Mouse (Mus musculus): ENCODE data around the gene Phf19. TPM values are rescaled to one million over a fixed set of nuclear protein-coding genes. Genes with fewer than 3 reads are reported as not detected.
A peak's percentile ranks its signal among the peaks of the same experiment; 100 is the strongest.

Gene Phf19
- polyA plus RNA-seq, 1 experiment from 2014 or later = 2.3 TPM

- Histone ChIP-seq H3K27me3 (ENCODE audit: control insufficient read depth, insufficient read depth, low read length) (peaks cover 2% of the 10 kb centered on the region), H3K9ac (ENCODE audit: low read depth, low read length) (no peak overlapping the region), H3K9me3 (ENCODE audit: control insufficient read depth, low read length) (no peaks in the 10 kb centered on the region), H3K27ac (ENCODE audit: low read depth, low read length) (no peak overlapping the region), H3K36me3 (ENCODE audit: control insufficient read depth, insufficient read depth, low read length) (no peaks in the 10 kb centered on the region), H3K4me2 (replicated peaks; ENCODE audit: low read depth, low read length) (no peak overlapping the region), H3K4me3 (ENCODE audit: low read depth, low read length) (no peak overlapping the region), H3K4me1 (replicated peaks; ENCODE audit: control insufficient read depth, insufficient read depth, low read length) (no peaks in the 10 kb centered on the region; the same call in 1 of the 2 replicates)
- WGBS = 50% methylated on average over 12 of the region's 12 CpGs
- DNase-seq (ENCODE audit: low spot score) = peak; percentile 11
- ATAC-seq (ENCODE audit: low FRiP score) = no peak
These were observed 6.8 kb downstream of the Phf19 start for GRCm38 (mm10) chr2:34906861-34907604.

GRCm38 (mm10) chr2:34906426-34906825 is 7.4 kb downstream of the Phf19 start:
- H3K27me3 ChIP-seq (ENCODE audit: control insufficient read depth, insufficient read depth, low read length) = no peaks in the 10 kb centered on the region; the same call in 1 of the 2 replicates
- no peak overlapping the region for H3K9ac ChIP-seq (ENCODE audit: low read depth, low read length)
- no peaks in the 10 kb centered on the region for H3K36me3 ChIP-seq (ENCODE audit: control insufficient read depth, insufficient read depth, low read length)
- no peak overlapping the region for H3K4me2 ChIP-seq (replicated peaks; ENCODE audit: low read depth, low read length)
- WGBS = 63% methylated on average over 6 of the region's 6 CpGs
- no peak overlapping the region for H3K4me3 ChIP-seq (ENCODE audit: low read depth, low read length)
- ATAC-seq (ENCODE audit: low FRiP score) (no peak), DNase-seq (ENCODE audit: low spot score) (no peak)
- no peaks in the 10 kb centered on the region; the same call in 1 of the 2 replicates for H3K4me1 ChIP-seq (replicated peaks; ENCODE audit: control insufficient read depth, insufficient read depth, low read length)
- no peaks in the 10 kb centered on the region for H3K9me3 ChIP-seq (ENCODE audit: control insufficient read depth, low read length)
- H3K27ac ChIP-seq (ENCODE audit: low read depth, low read length) = no peak overlapping the region

- Histone ChIP-seq H3K4me2 (replicated peaks; ENCODE audit: low read depth, low read length) (peak overlapping the region; percentile 43), H3K4me3 (ENCODE audit: low read depth, low read length) (peak overlapping the region; percentile 22), H3K27me3 (ENCODE audit: control insufficient read depth, insufficient read depth, low read length) (no peaks in the 10 kb centered on the region), H3K27ac (ENCODE audit: low read depth, low read length) (no peak overlapping the region), H3K4me1 (replicated peaks; ENCODE audit: control insufficient read depth, insufficient read depth, low read length) (no peaks in the 10 kb centered on the region; the same call in 1 of the 2 replicates), H3K9me3 (ENCODE audit: control insufficient read depth, low read length) (no peaks in the 10 kb centered on the region), H3K9ac (ENCODE audit: low read depth, low read length) (0 out of 2 replicates have a peak overlapping the region, but pooled peaks have one; percentile 7), H3K36me3 (ENCODE audit: control insufficient read depth, insufficient read depth, low read length) (no peaks in the 10 kb centered on the region)
- peak; percentile 97 for ATAC-seq (ENCODE audit: low FRiP score)
- peak; percentile 98 for DNase-seq (ENCODE audit: low spot score)
- WGBS = under 1% methylated on average over 34 of the region's 34 CpGs
These were observed 8.8 kb downstream of the Phf19 start for GRCm38 (mm10) chr2:34904849-34905542.

GRCm38 (mm10) chr2:34903652-34904405 is 10.0 kb downstream of the Phf19 start:
- H3K9ac ChIP-seq (ENCODE audit: low read depth, low read length) = no peak overlapping the region
- ATAC-seq (ENCODE audit: low FRiP score) (no peak), DNase-seq (ENCODE audit: low spot score) (no peak)
- H3K27ac ChIP-seq (ENCODE audit: low read depth, low read length) = no peak overlapping the region
- no peaks in the 10 kb centered on the region for H3K36me3 ChIP-seq (ENCODE audit: control insufficient read depth, insufficient read depth, low read length)
- 82% methylated on average over 4 of the region's 4 CpGs for WGBS
- H3K4me2 ChIP-seq (replicated peaks; ENCODE audit: low read depth, low read length) = no peak overlapping the region
- no peak overlapping the region for H3K4me3 ChIP-seq (ENCODE audit: low read depth, low read length)
- H3K9me3 ChIP-seq (ENCODE audit: control insufficient read depth, low read length) = no peaks in the 10 kb centered on the region
- H3K4me1 ChIP-seq (replicated peaks; ENCODE audit: control insufficient read depth, insufficient read depth, low read length) = no peaks in the 10 kb centered on the region; the same call in 1 of the 2 replicates
- H3K27me3 ChIP-seq (ENCODE audit: control insufficient read depth, insufficient read depth, low read length) = no peaks in the 10 kb centered on the region

GRCm38 (mm10) chr2:34903191-34903590 is 10.6 kb downstream of the Phf19 start:
- DNase-seq (ENCODE audit: low spot score) = no peak
- WGBS = 88% methylated on average over 7 of the region's 7 CpGs
- Histone ChIP-seq H3K4me2 (replicated peaks; ENCODE audit: low read depth, low read length) (no peak overlapping the region), H3K4me1 (replicated peaks; ENCODE audit: control insufficient read depth, insufficient read depth, low read length) (no peaks in the 10 kb centered on the region; the same call in 1 of the 2 replicates), H3K36me3 (ENCODE audit: control insufficient read depth, insufficient read depth, low read length) (no peaks in the 10 kb centered on the region), H3K27ac (ENCODE audit: low read depth, low read length) (no peak overlapping the region), H3K27me3 (ENCODE audit: control insufficient read depth, insufficient read depth, low read length) (no peaks in the 10 kb centered on the region), H3K9ac (ENCODE audit: low read depth, low read length) (no peak overlapping the region), H3K4me3 (ENCODE audit: low read depth, low read length) (no peak overlapping the region), H3K9me3 (ENCODE audit: control insufficient read depth, low read length) (no peaks in the 10 kb centered on the region)
- ATAC-seq (ENCODE audit: low FRiP score) = no peak

- Histone ChIP-seq H3K9ac (ENCODE audit: low read depth, low read length) (no peak overlapping the region), H3K36me3 (ENCODE audit: control insufficient read depth, insufficient read depth, low read length) (no peaks in the 10 kb centered on the region), H3K4me1 (replicated peaks; ENCODE audit: control insufficient read depth, insufficient read depth, low read length) (no peaks in the 10 kb centered on the region; the same call in 1 of the 2 replicates), H3K4me3 (ENCODE audit: low read depth, low read length) (no peak overlapping the region), H3K9me3 (ENCODE audit: control insufficient read depth, low read length) (no peaks in the 10 kb centered on the region), H3K27me3 (ENCODE audit: control insufficient read depth, insufficient read depth, low read length) (no peaks in the 10 kb centered on the region), H3K4me2 (replicated peaks; ENCODE audit: low read depth, low read length) (no peak overlapping the region), H3K27ac (ENCODE audit: low read depth, low read length) (no peak overlapping the region)
- 94% methylated on average over 6 of the region's 6 CpGs for WGBS
- ATAC-seq (ENCODE audit: low FRiP score) (no peak), DNase-seq (ENCODE audit: low spot score) (no peak)
These were observed 11.1 kb downstream of the Phf19 start for GRCm38 (mm10) chr2:34902731-34903130.

GRCm38 (mm10) chr2:34901726-34902125 is 12.1 kb downstream of the Phf19 start:
- no peaks in the 10 kb centered on the region for H3K36me3 ChIP-seq (ENCODE audit: control insufficient read depth, insufficient read depth, low read length)
- WGBS = 79% methylated on average over 4 of the region's 4 CpGs
- no peak overlapping the region for H3K9ac ChIP-seq (ENCODE audit: low read depth, low read length)
- H3K27me3 ChIP-seq (ENCODE audit: control insufficient read depth, insufficient read depth, low read length) = no peaks in the 10 kb centered on the region
- DNase-seq (ENCODE audit: low spot score) = no peak
- H3K4me2 ChIP-seq (replicated peaks; ENCODE audit: low read depth, low read length) = no peak overlapping the region
- H3K4me1 ChIP-seq (replicated peaks; ENCODE audit: control insufficient read depth, insufficient read depth, low read length) = no peaks in the 10 kb centered on the region; the same call in 1 of the 2 replicates
- no peak overlapping the region for H3K4me3 ChIP-seq (ENCODE audit: low read depth, low read length)
- no peak for ATAC-seq (ENCODE audit: low FRiP score)
- H3K27ac ChIP-seq (ENCODE audit: low read depth, low read length) = no peak overlapping the region
- H3K9me3 ChIP-seq (ENCODE audit: control insufficient read depth, low read length) = no peaks in the 10 kb centered on the region

- H3K27ac ChIP-seq (ENCODE audit: low read depth, low read length) = no peak overlapping the region
- no peaks in the 10 kb centered on the region for H3K36me3 ChIP-seq (ENCODE audit: control insufficient read depth, insufficient read depth, low read length)
- no peaks in the 10 kb centered on the region for H3K27me3 ChIP-seq (ENCODE audit: control insufficient read depth, insufficient read depth, low read length)
- no peaks in the 10 kb centered on the region; the same call in 1 of the 2 replicates for H3K4me1 ChIP-seq (replicated peaks; ENCODE audit: control insufficient read depth, insufficient read depth, low read length)
- H3K9me3 ChIP-seq (ENCODE audit: control insufficient read depth, low read length) = no peaks in the 10 kb centered on the region
- no peak for ATAC-seq (ENCODE audit: low FRiP score)
- H3K9ac ChIP-seq (ENCODE audit: low read depth, low read length) = no peak overlapping the region
- WGBS = 74% methylated on average over 1 of the region's 1 CpGs
- no peak overlapping the region for H3K4me3 ChIP-seq (ENCODE audit: low read depth, low read length)
- H3K4me2 ChIP-seq (replicated peaks; ENCODE audit: low read depth, low read length) = no peak overlapping the region
- no peak for DNase-seq (ENCODE audit: low spot score)
These were observed 13.4 kb downstream of the Phf19 start for GRCm38 (mm10) chr2:34900412-34900811.
